Mouse (Mus musculus) megakaryocyte-erythroid progenitor cell, adult 5 weeks (primary cell): ENCODE measurements around the gene Sec14l1. TPM values are rescaled to one million over a fixed set of nuclear protein-coding genes. Genes with fewer than 3 reads are reported as not detected.

Source experiments
- polyA plus RNA-seq: library from polyadenylated mRNA; stranded (reverse); fragments of >175 nt; gene quantifications from 2 replicates; pipeline ENCODE4 v1.2.3, GENCODE M21; 2012

Sec14l1 gene
- polyA plus RNA-seq = 21.2 and 22.9 TPM in 2 replicates

GRCm38 (mm10) chr11:117114592-117115345, at the start of gene Sec14l1:
Gene Sec14l1, plus strand, starts transcription at chr11:117115168.

DNA sequence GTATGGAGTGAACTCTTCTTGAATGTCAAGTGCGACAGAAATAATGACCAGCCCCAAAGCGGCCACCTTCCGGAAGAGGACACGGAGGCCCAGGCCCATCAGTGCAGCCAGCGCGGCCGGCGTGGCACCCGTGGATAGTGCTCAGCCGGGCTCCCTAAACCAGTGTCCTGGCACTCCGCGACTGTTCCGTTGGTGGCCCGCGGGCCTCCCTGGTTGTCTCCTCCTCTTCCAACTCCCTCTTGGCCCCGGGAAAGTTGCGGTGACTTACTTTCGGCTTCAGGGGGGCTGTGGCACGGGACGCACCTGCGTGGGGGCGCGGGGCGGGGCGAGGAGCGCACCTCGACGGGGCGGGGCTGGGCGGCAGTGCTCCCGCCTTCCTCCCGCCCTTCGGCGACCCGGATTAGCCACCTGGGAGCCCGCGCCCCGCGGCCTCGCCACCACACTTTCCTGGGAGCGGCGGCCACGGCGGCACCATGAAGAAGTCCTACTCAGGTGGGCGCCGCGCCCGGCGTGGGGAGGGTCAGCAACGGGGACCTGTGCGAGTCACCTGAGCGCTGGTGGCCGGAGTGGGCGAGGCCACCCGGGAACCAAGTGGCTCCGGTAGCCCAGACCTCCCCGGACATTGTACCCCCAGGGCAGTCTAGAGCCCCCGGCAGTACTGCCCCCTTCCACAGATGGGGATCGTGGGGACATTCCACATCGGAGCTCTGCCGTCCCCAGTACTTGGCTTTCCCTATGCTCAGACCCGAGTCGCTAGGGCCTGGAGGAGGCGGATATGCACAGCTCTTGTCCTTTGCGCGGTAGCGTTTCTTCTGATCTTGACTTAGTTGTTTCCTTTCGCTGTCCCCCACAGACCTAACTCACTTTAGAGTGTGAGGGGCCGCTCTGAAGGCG, 84.6 kb downstream of the Sec14l1 start, which contains the start of gene Sept9:
TSS of gene Sept9 (plus strand) at position 380 of the 894 bp plus-strand sequence.

Other genes with a start within 250 kb of the Sec14l1 start
- not detected in 2 replicates for gene Mgat5b, start 196.3 kb upstream of the Sec14l1 start, polyA plus RNA-seq
- 341 and 378 TPM in 2 replicates for gene Sept9, start 84.5 kb downstream of the Sec14l1 start, polyA plus RNA-seq